Mouse (Mus musculus): ENCODE results near the gene Rgcc. TPM values are rescaled to one million over a fixed set of nuclear protein-coding genes. Genes with fewer than 3 reads are reported as not detected.
A peak's percentile ranks its signal among the peaks of the same experiment; 100 is the strongest.

Gene Rgcc
- polyA plus RNA-seq, 1 experiment = 45.1 TPM

GRCm38 (mm10) chr14:79293119-79293780 lies 8.2 kb downstream of the Rgcc start:
- H3K4me1 ChIP-seq (ENCODE audit: control insufficient read depth, insufficient read depth, low read length) = peaks cover 8% of the 10 kb centered on the region
- DNase-seq = peak; percentile 31 to 38
- no peaks in the 10 kb centered on the region for H3K27me3 ChIP-seq (ENCODE audit: control insufficient read depth, insufficient read depth, low read length)
- 31% methylated on average over 12 of the region's 16 CpGs for WGBS
- H3K27ac ChIP-seq (ENCODE audit: insufficient read depth, low read length) = no peak overlapping the region
- TF ChIP-seq POLR2A (IDR thresholded peaks at IDR 0.05; ENCODE audit: borderline replicate concordance, insufficient read depth, low read length) (no peak), CTCF (IDR thresholded peaks at IDR 0.05; ENCODE audit: borderline replicate concordance, insufficient read depth, low read depth, low read length) (no peak)
- H3K4me3 ChIP-seq (replicated peaks; ENCODE audit: insufficient read depth, low read depth, low read length) = no peak overlapping the region

DNA sequence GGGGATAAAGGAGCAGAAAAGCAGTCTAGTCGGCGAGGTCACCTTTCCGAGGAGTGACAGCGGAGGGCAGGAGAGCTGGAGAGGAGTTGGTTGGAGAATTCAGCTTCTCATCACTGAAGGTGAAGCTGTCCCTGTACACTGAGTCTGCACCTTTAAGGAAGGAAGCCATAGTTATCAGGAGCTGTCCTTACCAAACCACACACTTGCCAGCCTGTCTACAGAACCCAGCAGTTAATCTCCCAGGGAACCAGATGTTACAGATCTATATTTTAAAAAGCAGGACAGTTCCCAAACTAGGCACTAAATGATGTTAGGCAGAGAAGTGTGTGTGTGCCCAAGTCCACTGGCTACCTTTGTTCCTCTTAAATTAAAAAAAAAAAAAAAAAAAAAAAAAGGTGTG lies 9.8 kb downstream of the Rgcc start:
- Histone ChIP-seq H3K4me3 (replicated peaks; ENCODE audit: insufficient read depth, low read depth, low read length) (no peak overlapping the region), H3K4me1 (ENCODE audit: control insufficient read depth, insufficient read depth, low read length) (peaks cover 8% of the 10 kb centered on the region), H3K27me3 (ENCODE audit: control insufficient read depth, insufficient read depth, low read length) (no peaks in the 10 kb centered on the region), H3K27ac (ENCODE audit: insufficient read depth, low read length) (no peak overlapping the region)
- 94% methylated on average over 4 of the region's 4 CpGs for WGBS
- DNase-seq = no peak
- TF ChIP-seq CTCF (IDR thresholded peaks at IDR 0.05; ENCODE audit: borderline replicate concordance, insufficient read depth, low read depth, low read length) = no peak
- TF ChIP-seq POLR2A (IDR thresholded peaks at IDR 0.05; ENCODE audit: borderline replicate concordance, insufficient read depth, low read length) = no peak

GRCm38 (mm10) chr14:79290683-79291425 lies 10.6 kb downstream of the Rgcc start:
- no peaks in the 10 kb centered on the region for H3K27me3 ChIP-seq (ENCODE audit: control insufficient read depth, insufficient read depth, low read length)
- WGBS = 58% methylated on average over 15 of the region's 15 CpGs
- peaks cover 8% of the 10 kb centered on the region for H3K4me1 ChIP-seq (ENCODE audit: control insufficient read depth, insufficient read depth, low read length)
- no peak overlapping the region for H3K27ac ChIP-seq (ENCODE audit: insufficient read depth, low read length)
- no peak for TF ChIP-seq CTCF (IDR thresholded peaks at IDR 0.05; ENCODE audit: borderline replicate concordance, insufficient read depth, low read depth, low read length)
- DNase-seq = no peak
- H3K4me3 ChIP-seq (replicated peaks; ENCODE audit: insufficient read depth, low read depth, low read length) = no peak overlapping the region

DNA sequence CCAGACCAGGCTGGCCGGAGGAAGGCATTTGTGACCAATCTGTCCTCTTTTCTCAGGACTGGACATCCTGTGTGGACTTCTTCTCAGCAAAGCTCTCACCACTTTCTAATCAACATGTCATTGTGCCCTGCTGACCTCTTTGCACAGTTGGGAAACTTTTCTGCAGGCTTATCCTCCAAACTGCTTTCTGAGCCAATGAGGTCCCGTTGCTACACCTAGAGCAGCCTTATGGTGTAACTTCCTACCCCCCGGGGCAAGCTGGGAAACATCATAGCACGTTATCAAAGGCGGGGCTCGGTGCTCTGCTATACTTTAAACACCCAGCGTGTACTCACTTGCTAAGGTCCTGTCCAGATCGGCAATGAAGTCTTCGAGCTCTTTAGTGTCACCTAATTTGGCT lies 11.5 kb downstream of the Rgcc start:
- no peak for TF ChIP-seq POLR2A (IDR thresholded peaks at IDR 0.05; ENCODE audit: borderline replicate concordance, insufficient read depth, low read length)
- TF ChIP-seq CTCF (IDR thresholded peaks at IDR 0.05; ENCODE audit: borderline replicate concordance, insufficient read depth, low read depth, low read length) = no peak
- peaks cover 4% of the 10 kb centered on the region for H3K4me1 ChIP-seq (ENCODE audit: control insufficient read depth, insufficient read depth, low read length)
- H3K4me3 ChIP-seq (replicated peaks; ENCODE audit: insufficient read depth, low read depth, low read length) = no peak overlapping the region
- 53% methylated on average over 9 of the region's 9 CpGs for WGBS
- no peaks in the 10 kb centered on the region for H3K27me3 ChIP-seq (ENCODE audit: control insufficient read depth, insufficient read depth, low read length)
- no peak for DNase-seq
- no peak overlapping the region for H3K27ac ChIP-seq (ENCODE audit: insufficient read depth, low read length)

- WGBS = 37% methylated on average over 3 of the region's 3 CpGs
- Histone ChIP-seq H3K4me1 (ENCODE audit: control insufficient read depth, insufficient read depth, low read length) (peaks cover 3% of the 10 kb centered on the region), H3K27me3 (ENCODE audit: control insufficient read depth, insufficient read depth, low read length) (no peaks in the 10 kb centered on the region), H3K27ac (ENCODE audit: insufficient read depth, low read length) (no peak overlapping the region), H3K4me3 (replicated peaks; ENCODE audit: insufficient read depth, low read depth, low read length) (no peak overlapping the region)
- TF ChIP-seq CTCF (IDR thresholded peaks at IDR 0.05; ENCODE audit: borderline replicate concordance, insufficient read depth, low read depth, low read length) (peak; percentile 30; the same call in 1 of the 2 replicates), POLR2A (IDR thresholded peaks at IDR 0.05; ENCODE audit: borderline replicate concordance, insufficient read depth, low read length) (no peak)
- DNase-seq = no peak
Observed at GRCm38 (mm10) chr14:79288280-79288679, 13.2 kb downstream of the Rgcc start.

DNA sequence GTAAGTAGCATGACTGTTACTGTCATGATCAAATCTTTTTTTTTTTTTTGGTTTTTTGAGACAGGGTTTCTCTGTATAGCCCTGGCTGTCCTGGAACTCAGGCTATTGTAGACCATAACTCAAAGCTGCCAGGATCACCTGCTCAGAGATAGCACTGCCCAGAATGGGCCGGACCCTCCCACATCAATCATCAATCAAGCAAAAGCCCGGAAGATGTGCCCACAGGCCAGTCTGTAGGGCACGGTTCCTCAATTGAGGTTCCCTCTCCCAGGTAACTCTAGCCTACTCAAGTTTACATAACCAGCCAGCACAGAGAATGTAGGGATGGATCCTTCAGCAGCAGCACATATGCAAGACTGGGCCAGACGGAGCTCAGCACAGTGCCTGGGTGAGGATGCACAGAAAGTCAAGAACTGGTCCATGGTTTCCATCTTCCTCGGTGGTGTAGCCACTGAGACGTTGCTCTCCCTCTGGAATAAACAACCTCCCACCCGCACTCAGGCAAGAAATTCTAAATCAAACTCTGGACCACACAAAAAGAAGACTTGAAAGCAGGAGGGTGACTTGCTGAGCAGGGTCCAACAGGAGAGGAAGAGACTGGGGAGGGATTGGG lies 14.1 kb downstream of the Rgcc start:
- Histone ChIP-seq H3K27ac (ENCODE audit: insufficient read depth, low read length) (no peak overlapping the region), H3K4me3 (replicated peaks; ENCODE audit: insufficient read depth, low read depth, low read length) (no peak overlapping the region), H3K4me1 (ENCODE audit: control insufficient read depth, insufficient read depth, low read length) (no peaks in the 10 kb centered on the region), H3K27me3 (ENCODE audit: control insufficient read depth, insufficient read depth, low read length) (no peaks in the 10 kb centered on the region)
- TF ChIP-seq CTCF (IDR thresholded peaks at IDR 0.05; ENCODE audit: borderline replicate concordance, insufficient read depth, low read depth, low read length) = no peak
- TF ChIP-seq POLR2A (IDR thresholded peaks at IDR 0.05; ENCODE audit: borderline replicate concordance, insufficient read depth, low read length) = no peak
- no peak for DNase-seq
- WGBS = 94% methylated on average over 7 of the region's 7 CpGs

GRCm38 (mm10) chr14:79285549-79285948 lies 15.9 kb downstream of the Rgcc start:
- TF ChIP-seq CTCF (IDR thresholded peaks at IDR 0.05; ENCODE audit: borderline replicate concordance, insufficient read depth, low read depth, low read length) (no peak), POLR2A (IDR thresholded peaks at IDR 0.05; ENCODE audit: borderline replicate concordance, insufficient read depth, low read length) (no peak)
- H3K4me1 ChIP-seq (ENCODE audit: control insufficient read depth, insufficient read depth, low read length) = no peaks in the 10 kb centered on the region
- no peak overlapping the region for H3K27ac ChIP-seq (ENCODE audit: insufficient read depth, low read length)
- no peaks in the 10 kb centered on the region for H3K27me3 ChIP-seq (ENCODE audit: control insufficient read depth, insufficient read depth, low read length)
- WGBS = 94% methylated on average over 5 of the region's 5 CpGs
- H3K4me3 ChIP-seq (replicated peaks; ENCODE audit: insufficient read depth, low read depth, low read length) = no peak overlapping the region
- DNase-seq = no peak

- Histone ChIP-seq H3K27me3 (ENCODE audit: control insufficient read depth, insufficient read depth, low read length) (no peaks in the 10 kb centered on the region), H3K27ac (ENCODE audit: insufficient read depth, low read length) (no peak overlapping the region), H3K4me1 (ENCODE audit: control insufficient read depth, insufficient read depth, low read length) (no peaks in the 10 kb centered on the region), H3K4me3 (replicated peaks; ENCODE audit: insufficient read depth, low read depth, low read length) (no peak overlapping the region)
- DNase-seq = no peak
- TF ChIP-seq CTCF (IDR thresholded peaks at IDR 0.05; ENCODE audit: borderline replicate concordance, insufficient read depth, low read depth, low read length) (no peak), POLR2A (IDR thresholded peaks at IDR 0.05; ENCODE audit: borderline replicate concordance, insufficient read depth, low read length) (no peak)
- WGBS = 80% methylated on average over 4 of the region's 4 CpGs
Observed at GRCm38 (mm10) chr14:79284616-79285015, 16.8 kb downstream of the Rgcc start.
